Mouse (Mus musculus) embryonic facial prominence, embryonic 15.5 days (tissue): ENCODE measurements around the gene Tex35. TPM values are rescaled to one million over a fixed set of nuclear protein-coding genes. Genes with fewer than 3 reads are reported as not detected.

ENCODE experiments used
- ATAC-seq: fragments of 200-750 bp; cut with Nextera tagmentation; 2 replicates; pipeline ENCODE4 v1.8.0; 2017; ENCODE audit warnings: low read depth, moderate TSS enrichment; ENCODE audit not compliant: insufficient number of reproducible peaks, low FRiP score, low TSS enrichment
- H3K27ac ChIP-seq: fragments of 300-500 bp; sonication (generic); replicated peaks from 2 replicates; pipeline ENCODE4 v1.5.1; 2015; ENCODE audit warnings: mild to moderate bottlenecking, inconsistent platforms
- H3K27me3 ChIP-seq: fragments of 300-500 bp; sonication (generic); 2 replicates; pipeline ENCODE4 v1.6.1; 2015; ENCODE audit warnings: inconsistent platforms
- H3K36me3 ChIP-seq: fragments of 300-500 bp; sonication (generic); 2 replicates; pipeline ENCODE4 v1.6.1; 2015; ENCODE audit warnings: mild to moderate bottlenecking, inconsistent platforms
- H3K4me1 ChIP-seq: fragments of 300-500 bp; sonication (generic); 2 replicates; pipeline ENCODE4 v1.6.1; 2015; ENCODE audit warnings: inconsistent platforms
- H3K4me2 ChIP-seq: fragments of 300-500 bp; sonication (generic); replicated peaks from 2 replicates; pipeline ENCODE4 v1.6.1; 2015; ENCODE audit warnings: mild to moderate bottlenecking, inconsistent platforms
- H3K4me3 ChIP-seq: fragments of 300-500 bp; sonication (generic); replicated peaks from 2 replicates; pipeline ENCODE4 v1.5.1; 2015; ENCODE audit warnings: mild to moderate bottlenecking, inconsistent platforms
- H3K9ac ChIP-seq: fragments of 300-500 bp; sonication (generic); 2 replicates; pipeline ENCODE4 v1.6.1; 2015; ENCODE audit warnings: inconsistent platforms
- H3K9me3 ChIP-seq: fragments of 300-500 bp; sonication (generic); replicated peaks from 2 replicates; pipeline ENCODE4 v1.6.1; 2016; ENCODE audit warnings: inconsistent platforms
- WGBS: fragments of 180-500 bp; shearing (Covaris S2); methylation state at CpG from one replicate; pipeline ENCODE4 v1.1.7; 2015; 5-methylcytosine and 5-hydroxymethylcytosine counted together
- polyA plus RNA-seq: library from polyadenylated mRNA; unstranded; fragments of >200 nt; fragmentation: Nextera tagmentation; extraction: Ambion mirVana; gene quantifications from 2 replicates; pipeline ENCODE4 v1.2.1, GENCODE M21; 2015

Gene Tex35
- polyA plus RNA-seq, 1 experiment from 2014 or later, result not detected

- Histone ChIP-seq H3K27me3 (no peaks in the 10 kb centered on the region), H3K4me2 (no peak overlapping the region), H3K27ac (0 out of 2 replicates have a peak overlapping the region, but pooled peaks have one; percentile 17), H3K4me1 (peaks cover 8% of the 10 kb centered on the region; the same call in 1 of the 2 replicates), H3K9me3 (no peaks in the 10 kb centered on the region), H3K4me3 (no peak overlapping the region), H3K9ac (no peak overlapping the region), H3K36me3 (no peaks in the 10 kb centered on the region)
- WGBS, result 39% methylated on average over 13 of the region's 13 CpGs
- ATAC-seq, result no peak
These were observed 45.0 kb downstream of the Tex35 start for GRCm38 (mm10) chr1:157063318-157064115.

GRCm38 (mm10) chr1:157062445-157062825 lies 46.0 kb downstream of the Tex35 start:
- H3K27ac ChIP-seq, result no peak overlapping the region

GRCm38 (mm10) chr1:157061800-157062444 lies 46.6 kb downstream of the Tex35 start:
- Histone ChIP-seq H3K4me3 (no peak overlapping the region), H3K9me3 (no peaks in the 10 kb centered on the region), H3K27me3 (no peaks in the 10 kb centered on the region), H3K4me1 (peaks cover 8% of the 10 kb centered on the region; the same call in 1 of the 2 replicates), H3K36me3 (no peaks in the 10 kb centered on the region), H3K9ac (no peak overlapping the region), H3K4me2 (no peak overlapping the region), H3K27ac (no peak overlapping the region)
- ATAC-seq, result no peak
- 90% methylated on average over 10 of the region's 10 CpGs for WGBS

More at GRCm38 (mm10) chr1:157062445-157062825, 46.0 kb downstream of the Tex35 start:
- no peaks in the 10 kb centered on the region for H3K27me3 ChIP-seq
- H3K4me2 ChIP-seq, result no peak overlapping the region
- peaks cover 8% of the 10 kb centered on the region; the same call in 1 of the 2 replicates for H3K4me1 ChIP-seq
- no peak for ATAC-seq
- no peaks in the 10 kb centered on the region for H3K36me3 ChIP-seq
- H3K9ac ChIP-seq, result no peak overlapping the region
- WGBS, result 67% methylated on average over 5 of the region's 5 CpGs
- no peak overlapping the region for H3K4me3 ChIP-seq
- H3K9me3 ChIP-seq, result no peaks in the 10 kb centered on the region

GRCm38 (mm10) chr1:157061170-157061569 lies 47.3 kb downstream of the Tex35 start:
- Histone ChIP-seq H3K27me3 (no peaks in the 10 kb centered on the region), H3K9me3 (no peaks in the 10 kb centered on the region), H3K36me3 (no peaks in the 10 kb centered on the region), H3K4me2 (no peak overlapping the region), H3K4me3 (no peak overlapping the region), H3K9ac (no peak overlapping the region), H3K4me1 (peaks cover 8% of the 10 kb centered on the region; the same call in 1 of the 2 replicates), H3K27ac (no peak overlapping the region)
- no peak for ATAC-seq
- 75% methylated on average over 3 of the region's 3 CpGs for WGBS

- Histone ChIP-seq H3K27ac (no peak overlapping the region), H3K27me3 (no peaks in the 10 kb centered on the region), H3K9me3 (no peaks in the 10 kb centered on the region), H3K4me2 (no peak overlapping the region), H3K9ac (no peak overlapping the region), H3K4me3 (no peak overlapping the region), H3K4me1 (peaks cover 9% of the 10 kb centered on the region; the same call in 1 of the 2 replicates), H3K36me3 (no peaks in the 10 kb centered on the region)
- ATAC-seq, result no peak
- WGBS, result 83% methylated on average over 12 of the region's 12 CpGs
These were observed 47.9 kb downstream of the Tex35 start for GRCm38 (mm10) chr1:157060441-157061135.

- Histone ChIP-seq H3K9me3 (no peaks in the 10 kb centered on the region), H3K4me3 (no peak overlapping the region), H3K4me1 (0 out of 2 replicates have a peak, but pooled peaks cover 4% of the 10 kb centered on the region), H3K9ac (no peak overlapping the region), H3K4me2 (no peak overlapping the region), H3K27me3 (no peaks in the 10 kb centered on the region), H3K27ac (no peak overlapping the region), H3K36me3 (no peaks in the 10 kb centered on the region)
- ATAC-seq, result no peak
- 60% methylated on average over 6 of the region's 6 CpGs for WGBS
These were observed 52.6 kb downstream of the Tex35 start for GRCm38 (mm10) chr1:157055901-157056300.

- no peak overlapping the region for H3K4me3 ChIP-seq
- H3K36me3 ChIP-seq, result no peaks in the 10 kb centered on the region
- no peak overlapping the region for H3K9ac ChIP-seq
- 49% methylated on average over 11 of the region's 11 CpGs for WGBS
- H3K4me2 ChIP-seq, result no peak overlapping the region
- 0 out of 2 replicates have a peak, but pooled peaks cover 4% of the 10 kb centered on the region for H3K4me1 ChIP-seq
- no peak for ATAC-seq
- H3K27me3 ChIP-seq, result no peaks in the 10 kb centered on the region
- no peak overlapping the region for H3K27ac ChIP-seq
- H3K9me3 ChIP-seq, result no peaks in the 10 kb centered on the region
These were observed 53.1 kb downstream of the Tex35 start for GRCm38 (mm10) chr1:157055288-157055831.

- H3K9me3 ChIP-seq, result no peaks in the 10 kb centered on the region
- no peak overlapping the region for H3K9ac ChIP-seq
- H3K27ac ChIP-seq, result no peak overlapping the region
- 0 out of 2 replicates have a peak, but pooled peaks cover 4% of the 10 kb centered on the region for H3K4me1 ChIP-seq
- H3K27me3 ChIP-seq, result no peaks in the 10 kb centered on the region
- no peak overlapping the region for H3K4me2 ChIP-seq
- no peak for ATAC-seq
- WGBS, result 84% methylated on average over 7 of the region's 7 CpGs
- no peak overlapping the region for H3K4me3 ChIP-seq
- H3K36me3 ChIP-seq, result no peaks in the 10 kb centered on the region
These were observed 53.8 kb downstream of the Tex35 start for GRCm38 (mm10) chr1:157054659-157055058.

- WGBS, result 81% methylated on average over 2 of the region's 2 CpGs
- H3K36me3 ChIP-seq, result no peaks in the 10 kb centered on the region
- no peaks in the 10 kb centered on the region for H3K27me3 ChIP-seq
- no peak overlapping the region for H3K4me3 ChIP-seq
- ATAC-seq, result no peak
- H3K9me3 ChIP-seq, result no peaks in the 10 kb centered on the region
- peaks cover 20% of the 10 kb centered on the region for H3K4me1 ChIP-seq
- no peak overlapping the region for H3K27ac ChIP-seq
- H3K9ac ChIP-seq, result no peak overlapping the region
- H3K4me2 ChIP-seq, result no peak overlapping the region
These were observed 58.6 kb downstream of the Tex35 start for GRCm38 (mm10) chr1:157049886-157050285.
